Mouse (Mus musculus) right cerebral cortex, adult 18-20 months (tissue): ENCODE measurements at regions not wholly inside any gene's neighbourhood (a gene's known extent, or its start where the extent isn't known, plus 50 kb on each side); places are given as distances from the start of the nearest gene placed in this dataset.

ENCODE experiments used
- DNase-seq: peaks from one replicate; pipeline ENCODE4 v3.0.0; 2022; ENCODE audit warnings: mixed read lengths

GRCm38 (mm10) chr2:71694758-71695310 is 50.6 kb upstream of the Itga6 start:
- DNase-seq, result no peak
